Mouse (Mus musculus) kidney, postnatal 4 days (tissue): Measurements from ENCODE around the gene B3galnt1.

Experiments
- DNase-seq, 2 experiments: peaks; one replicate each; pipeline ENCODE4 v3.0.0; 2021; ENCODE audit warnings: mixed read lengths in 2 of 2

The B3galnt1 gene

DNA sequence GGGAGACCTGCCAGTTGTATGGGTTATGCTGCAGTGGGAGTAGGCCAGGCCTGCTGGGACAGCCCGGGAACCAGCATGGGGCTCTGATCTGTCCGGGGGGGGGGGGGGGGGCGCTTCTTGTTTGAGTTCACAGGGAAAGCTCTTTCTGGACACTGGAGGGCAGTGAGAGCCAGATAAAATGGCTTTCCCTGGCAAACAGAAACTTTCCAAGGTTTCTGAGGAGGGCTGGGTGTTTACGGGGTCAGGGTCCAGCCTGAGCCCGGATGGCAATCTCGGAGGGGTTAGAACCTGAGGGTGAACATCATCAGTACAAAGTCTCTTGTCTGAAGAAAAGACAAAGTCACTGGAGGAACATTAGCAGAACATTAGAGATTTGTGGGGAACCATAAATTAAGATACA is 35.4 kb downstream of the B3galnt1 start:
- no peak for DNase-seq

DNA sequence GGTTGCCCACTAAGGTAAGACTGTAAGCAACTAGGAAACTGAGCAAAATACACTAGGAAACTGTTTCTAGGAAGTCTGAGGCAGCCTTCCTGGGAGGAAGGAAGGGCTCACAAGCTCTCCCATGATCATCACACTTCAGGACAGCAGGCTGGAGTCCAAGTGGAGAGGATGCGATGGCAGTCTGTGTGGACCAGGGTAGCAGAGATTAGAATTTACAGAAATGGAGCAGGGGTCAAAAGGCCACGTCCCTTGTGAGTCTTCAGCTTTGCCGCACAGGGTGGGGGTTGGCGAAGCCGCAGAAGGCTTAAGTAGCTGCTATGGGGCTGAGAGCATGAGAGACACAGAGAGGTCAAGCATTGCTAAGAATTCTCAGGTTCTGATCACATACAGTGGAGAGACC is 37.1 kb downstream of the B3galnt1 start:
- DNase-seq, result peak; percentile 22 to 44

DNA sequence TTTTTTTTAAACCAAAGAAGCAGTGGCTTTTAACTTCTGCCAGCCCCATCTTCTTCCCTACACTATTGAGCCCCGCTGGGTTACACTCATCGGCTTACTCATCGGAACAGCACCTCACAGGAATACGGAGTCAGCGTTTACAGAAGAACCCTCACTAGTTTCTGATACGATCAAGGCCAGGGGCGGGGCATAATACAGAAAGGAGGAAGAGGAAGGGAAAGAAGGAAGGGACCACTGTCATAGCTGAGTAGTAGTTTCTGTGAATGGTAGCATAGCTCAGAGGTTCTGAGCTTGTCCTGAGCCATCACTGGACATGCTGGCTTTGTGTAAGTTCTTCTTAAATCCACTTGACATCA is 38.8 kb downstream of the B3galnt1 start:
- no peak for DNase-seq

DNA sequence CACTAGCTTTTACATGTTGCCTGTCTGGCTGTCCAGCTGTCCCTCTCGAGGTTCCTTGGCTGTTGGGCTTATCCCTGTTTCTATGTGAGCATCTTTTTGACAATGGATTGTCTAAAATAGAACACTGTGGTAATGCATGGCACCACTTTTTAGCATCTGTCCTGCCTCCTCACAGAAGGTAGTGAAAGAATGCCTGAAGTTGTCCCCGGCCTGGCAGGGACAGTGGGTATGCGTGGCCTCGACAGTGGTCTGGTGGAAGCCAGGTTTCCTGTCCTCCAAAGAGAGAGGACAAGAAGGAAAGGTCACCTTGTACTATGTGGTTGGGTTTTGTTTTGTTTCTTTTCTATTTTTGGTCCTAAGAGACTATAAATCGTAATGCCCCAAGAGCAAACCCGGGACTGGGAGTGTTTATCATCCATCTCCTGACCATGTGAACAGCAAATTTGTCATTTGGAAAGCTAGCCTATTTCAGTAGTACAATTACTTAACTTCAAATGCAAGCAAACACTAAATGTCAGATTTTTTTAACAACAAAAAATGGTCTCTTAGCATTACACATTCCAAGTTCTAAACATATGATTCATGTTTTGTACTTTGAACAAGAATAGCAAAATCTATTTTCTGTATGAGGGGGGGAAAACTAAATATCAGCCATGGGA is 39.3 kb downstream of the B3galnt1 start:
- DNase-seq, result no peak

DNA sequence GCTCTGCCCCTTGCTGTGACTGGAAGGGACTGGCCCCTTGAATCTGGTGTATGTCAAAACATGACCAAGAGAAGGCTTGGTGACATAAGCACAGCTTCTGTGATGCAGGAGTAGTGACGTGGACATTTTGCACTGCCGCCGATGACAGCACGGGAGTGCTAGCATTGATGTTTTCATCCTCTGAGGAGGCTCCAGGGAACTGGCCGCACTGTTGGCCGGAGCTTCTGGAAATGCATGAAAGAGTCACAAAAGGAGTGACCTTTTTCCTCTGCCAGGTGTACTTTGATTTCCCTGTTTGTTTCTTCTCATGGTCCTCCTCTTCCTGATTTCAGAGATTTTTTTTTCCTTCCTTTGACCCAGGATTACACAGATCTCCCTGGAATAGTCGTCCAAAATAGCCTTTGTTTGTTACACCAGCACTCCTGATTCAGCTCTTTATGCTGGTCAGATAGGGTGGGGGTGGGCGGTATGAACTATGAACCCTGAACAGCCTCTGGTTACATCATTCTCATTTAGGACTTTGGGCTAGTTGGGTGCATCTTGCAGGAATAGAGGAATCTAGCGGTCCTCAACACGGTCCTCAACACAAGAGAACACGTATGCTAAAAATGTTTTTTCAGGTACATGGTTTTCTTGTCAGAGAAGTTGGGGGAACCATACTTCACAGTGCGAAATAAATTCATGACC is 42.5 kb downstream of the B3galnt1 start:
- no peak for DNase-seq

DNA sequence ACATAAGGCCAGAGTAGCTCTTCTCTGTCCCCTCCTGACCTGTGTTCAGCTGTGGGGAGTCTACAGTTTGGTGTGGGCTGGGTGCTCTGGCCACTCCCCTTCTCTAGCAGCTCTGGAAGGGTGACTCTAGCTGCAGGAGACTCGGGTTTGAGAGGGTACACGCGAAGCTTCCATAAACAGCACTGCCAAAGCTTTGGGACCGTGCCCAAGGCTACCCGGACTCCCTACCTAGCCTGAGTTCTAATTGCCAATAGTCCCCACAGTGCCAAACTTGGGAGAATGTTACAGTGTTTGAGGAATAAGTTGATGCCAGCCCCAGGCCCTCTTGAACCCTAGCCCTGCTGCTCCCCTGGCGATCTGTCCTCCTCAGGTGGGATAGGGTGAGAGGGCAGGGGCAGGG is 43.2 kb downstream of the B3galnt1 start:
- no peak for DNase-seq

DNA sequence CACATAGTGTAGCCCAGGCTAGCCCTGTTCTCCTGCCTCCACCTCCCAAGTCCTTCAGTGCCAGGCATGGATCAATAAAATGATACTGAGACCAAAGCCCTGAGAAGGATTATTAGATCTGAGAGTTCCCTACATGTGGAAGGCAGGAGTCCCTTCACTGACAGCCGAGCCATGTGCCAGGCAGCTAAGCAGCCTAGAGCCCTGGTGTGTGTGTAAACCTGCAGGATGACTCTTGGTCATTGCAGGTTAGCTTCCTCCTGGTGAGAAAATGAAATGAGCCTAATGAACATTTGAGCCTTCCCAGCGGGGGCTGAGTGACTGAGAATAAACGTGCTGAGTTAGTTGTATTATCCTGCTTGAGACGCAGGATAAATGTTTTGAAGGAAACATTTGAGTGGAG is 49.2 kb downstream of the B3galnt1 start:
- DNase-seq, result no peak

DNA sequence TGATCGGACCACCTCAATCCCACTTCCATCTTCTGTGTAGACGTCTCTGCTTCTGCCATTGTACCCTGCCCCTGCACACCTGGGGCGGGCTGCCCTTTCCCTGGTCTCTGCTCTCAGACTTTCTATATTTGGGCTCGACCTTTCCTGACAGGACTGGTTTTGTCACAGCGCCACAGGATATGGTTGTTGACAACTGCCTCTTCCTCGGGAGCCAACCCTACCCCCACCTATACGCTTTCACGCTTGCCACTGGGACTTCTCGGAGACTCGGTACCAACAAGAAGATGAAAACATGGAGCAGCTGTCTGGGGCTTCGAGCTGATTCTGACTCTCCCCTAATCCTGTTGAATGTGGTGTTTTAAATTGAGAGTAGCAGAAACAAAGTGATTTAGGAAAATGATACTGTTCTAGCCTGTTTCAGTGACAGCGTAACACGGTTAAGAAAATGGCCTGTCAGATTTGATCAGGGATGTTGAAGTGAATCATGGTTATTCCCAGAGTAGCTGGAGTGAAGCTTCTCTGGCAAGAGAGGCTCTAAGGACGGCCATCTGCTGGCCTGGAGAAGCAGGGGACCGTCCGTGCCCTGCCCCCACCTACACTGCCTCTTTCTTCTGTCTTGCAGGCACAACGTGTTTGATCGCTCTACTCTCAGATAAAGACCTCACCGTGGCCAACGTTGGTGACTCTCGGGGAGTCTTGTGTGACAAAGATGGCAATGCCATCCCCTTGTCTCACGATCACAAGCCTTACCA is 49.9 kb downstream of the B3galnt1 start:
- DNase-seq, result no peak

DNA sequence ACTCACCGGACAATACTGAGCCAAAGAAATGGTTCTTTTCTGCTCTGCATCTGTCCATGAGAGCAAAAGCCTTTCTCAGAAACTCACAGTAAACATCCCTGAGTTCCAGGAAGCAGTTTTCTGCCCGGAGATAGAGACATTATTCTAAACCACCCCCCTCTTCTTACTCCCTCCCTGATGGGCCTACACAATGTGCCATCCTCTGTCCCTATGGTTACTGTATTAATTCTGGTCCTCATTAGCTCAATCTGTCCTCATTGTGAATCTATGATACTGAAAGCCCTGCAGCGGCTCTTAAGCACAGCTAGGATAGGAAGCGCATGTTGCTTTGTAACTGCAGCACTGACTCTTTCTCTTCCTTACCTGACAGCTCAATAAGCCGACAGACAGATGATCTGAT is 53.7 kb downstream of the B3galnt1 start:
- DNase-seq, result no peak

DNA sequence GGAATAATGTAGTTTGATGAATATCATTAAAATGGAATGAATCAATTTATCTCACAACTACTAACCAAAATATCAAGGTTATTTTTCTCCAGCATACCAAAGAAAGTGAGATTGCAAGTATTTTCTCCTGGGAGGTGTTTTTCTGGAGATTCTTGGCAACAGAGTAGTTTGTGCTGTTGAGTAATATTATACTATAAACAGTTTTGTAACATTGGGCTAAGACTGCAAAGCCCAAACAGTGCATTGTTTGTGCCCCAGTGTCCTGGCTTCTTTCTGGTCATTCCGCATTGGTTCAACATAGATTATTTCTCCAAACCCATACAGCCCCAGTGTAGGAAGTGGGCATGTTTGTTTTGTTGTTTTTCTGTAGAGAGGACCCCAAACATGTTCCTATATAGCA is 55.0 kb downstream of the B3galnt1 start:
- DNase-seq, result no peak

DNA sequence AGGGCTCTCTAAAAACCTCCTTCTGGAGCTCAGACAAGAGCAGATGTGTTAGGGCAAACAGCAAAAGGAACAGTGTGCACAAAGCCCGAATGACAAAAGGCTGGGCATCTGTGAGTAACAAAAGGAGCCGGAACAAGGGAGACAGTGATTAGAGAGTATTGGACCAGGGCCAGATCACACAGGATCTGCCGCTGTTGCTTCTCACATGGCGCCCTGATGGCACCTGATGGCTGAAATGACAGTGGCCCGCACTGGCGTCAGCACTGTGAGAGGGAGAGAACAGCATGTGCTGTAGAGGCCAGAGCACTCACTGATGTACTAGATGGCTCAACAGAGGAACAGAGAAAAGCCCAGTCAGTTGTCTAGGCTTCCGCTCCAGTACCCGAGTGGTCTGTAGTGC is 55.8 kb downstream of the B3galnt1 start:
- no peak for DNase-seq

DNA sequence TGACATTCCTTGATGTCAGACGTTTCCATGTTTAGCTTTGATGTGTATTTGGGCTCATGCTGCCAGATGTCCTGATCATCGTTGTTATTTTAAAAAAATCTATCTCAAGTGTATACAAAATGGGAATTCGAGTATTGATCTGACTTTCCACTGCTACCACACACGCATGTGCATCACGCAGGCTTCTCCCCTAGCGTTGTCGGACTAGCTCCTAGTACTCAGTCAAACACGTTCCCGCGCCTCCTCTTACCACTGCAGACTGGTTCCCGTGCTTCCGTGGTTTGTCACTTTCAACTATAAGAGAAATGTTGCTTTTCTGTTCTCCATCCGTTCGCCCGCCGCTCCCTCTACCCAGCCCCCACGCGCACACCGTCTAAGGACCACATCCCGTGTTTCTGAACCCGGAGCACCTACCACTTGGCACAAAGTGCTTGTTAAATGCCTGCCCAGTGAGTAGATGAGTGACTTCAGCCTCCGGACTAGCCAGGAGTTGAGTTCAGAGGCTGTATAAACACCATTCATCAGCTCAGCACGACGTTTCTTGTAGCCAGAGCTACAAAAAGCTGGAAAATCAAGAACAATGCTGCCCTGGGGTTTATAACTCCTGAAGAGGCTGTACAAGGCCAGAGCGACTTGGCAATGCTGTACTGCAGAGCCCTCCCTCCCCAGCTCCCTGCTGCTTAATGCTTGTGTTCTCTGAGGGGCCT is 62.7 kb downstream of the B3galnt1 start:
- DNase-seq, result no peak

DNA sequence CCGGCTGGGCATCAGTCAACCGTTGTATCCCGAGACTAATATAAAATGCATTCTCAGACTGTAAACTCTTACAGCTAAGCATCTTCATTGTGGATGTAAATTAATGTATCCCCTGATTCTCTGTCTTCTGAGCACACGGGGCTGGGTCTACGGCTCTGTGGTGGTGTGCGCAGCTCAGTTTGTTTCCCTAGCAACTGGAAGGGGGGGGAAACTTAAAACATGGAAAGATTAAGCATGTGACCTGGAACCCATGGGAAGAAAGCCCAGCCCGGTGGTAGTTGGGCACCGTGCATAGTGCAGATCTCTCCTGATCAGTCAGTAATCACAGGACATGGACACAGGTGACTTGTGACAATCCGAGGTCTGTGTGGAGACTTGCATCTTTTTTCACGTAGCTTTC is 63.3 kb downstream of the B3galnt1 start:
- no peak for DNase-seq

DNA sequence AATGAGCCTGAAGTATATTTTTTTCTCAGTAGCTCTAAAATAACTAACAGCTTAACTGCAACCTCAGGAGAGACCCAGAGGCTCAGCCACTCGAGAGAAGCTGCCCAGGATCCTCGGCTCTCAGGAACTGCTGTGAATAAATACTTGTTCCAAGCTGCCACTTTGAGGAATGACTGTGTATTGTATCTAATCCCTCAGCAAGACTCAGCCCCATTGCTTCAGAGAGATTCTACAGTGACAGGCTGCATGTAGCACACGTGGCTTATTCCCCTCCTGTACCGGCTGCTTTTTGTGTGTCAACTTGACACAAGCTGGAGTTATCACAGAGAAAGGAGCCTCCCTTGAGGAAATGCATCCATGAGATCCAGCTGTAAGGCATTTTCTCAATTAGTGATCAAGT is 66.1 kb downstream of the B3galnt1 start:
- DNase-seq, result no peak

DNA sequence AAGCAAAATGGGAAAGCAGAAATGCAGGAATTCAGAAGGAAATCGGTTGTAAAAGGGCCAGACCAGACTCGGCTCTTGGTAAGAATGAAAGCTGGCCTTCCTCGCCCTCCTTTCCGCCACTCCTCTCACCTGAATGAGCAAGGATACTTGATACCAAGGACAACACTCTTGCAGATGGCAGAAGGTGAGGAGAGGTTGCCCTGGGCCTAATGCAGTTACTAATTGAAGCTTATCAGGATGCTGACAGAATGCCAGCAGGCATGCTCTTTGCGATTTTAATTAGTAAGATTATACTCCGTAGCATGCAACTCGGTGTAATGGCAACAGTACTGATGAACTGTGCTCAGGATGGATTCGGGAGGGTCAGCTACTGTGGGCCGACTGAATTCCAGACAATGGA is 67.2 kb downstream of the B3galnt1 start:
- DNase-seq, result no peak

DNA sequence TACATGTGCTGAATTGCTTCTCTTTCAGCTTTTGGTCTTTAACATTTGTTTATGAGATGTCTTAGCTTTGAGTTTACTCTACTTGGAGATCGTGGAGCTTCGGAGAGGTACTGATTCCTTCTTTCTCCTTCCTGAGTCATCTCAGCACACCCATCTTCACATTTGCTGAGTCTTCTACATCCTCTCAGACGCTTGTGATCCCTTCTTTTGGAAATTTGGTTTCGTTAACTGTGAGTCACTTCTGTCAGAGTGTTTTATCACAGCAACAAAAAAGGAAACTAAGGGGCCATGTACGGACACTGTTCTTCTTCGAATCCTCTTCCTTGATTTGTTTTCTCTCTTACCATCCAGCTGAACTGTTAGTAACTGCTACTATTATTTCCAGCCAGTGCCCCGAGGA is 69.2 kb downstream of the B3galnt1 start:
- no peak for DNase-seq

DNA sequence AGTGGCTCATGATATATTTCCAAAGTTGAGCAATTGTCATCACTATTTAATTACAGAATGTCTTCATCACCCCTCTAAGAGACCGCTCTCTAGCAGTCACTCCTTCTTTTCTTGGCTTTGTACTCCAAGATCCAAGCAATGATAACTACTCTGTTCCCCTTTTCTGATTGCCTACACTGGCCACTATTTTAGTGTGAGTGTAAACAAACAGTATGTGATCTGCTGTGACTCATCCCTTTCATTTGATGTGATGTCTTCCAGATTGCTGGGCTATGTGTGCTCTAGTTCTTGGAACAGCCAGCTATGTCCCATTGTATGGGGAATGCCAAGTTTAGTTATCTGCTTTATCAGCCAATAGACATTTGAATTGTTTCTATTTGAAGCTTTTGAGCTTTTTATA is 71.4 kb downstream of the B3galnt1 start:
- no peak for DNase-seq

DNA sequence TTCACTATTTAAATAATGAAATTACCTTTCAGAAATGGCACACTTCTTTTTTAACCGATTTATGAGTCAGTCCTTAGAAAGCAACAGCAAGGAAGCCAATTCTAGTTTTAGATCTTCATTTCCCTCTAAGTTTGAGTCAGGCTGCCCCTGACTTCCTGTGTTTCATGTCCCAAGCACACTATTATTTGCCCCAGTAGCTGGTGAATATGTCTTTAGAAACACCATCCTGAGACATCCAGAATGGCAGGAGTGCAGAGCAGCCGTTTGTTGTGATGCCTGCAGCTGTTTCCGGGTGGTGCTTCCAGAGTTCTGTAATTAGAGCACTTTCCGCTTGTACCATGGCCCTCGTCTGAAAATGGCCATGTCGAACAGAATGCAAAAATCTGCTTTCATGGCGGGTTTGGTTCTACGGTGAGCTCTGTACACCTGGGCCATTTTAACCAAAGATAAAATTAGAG is 73.7 kb downstream of the B3galnt1 start:
- DNase-seq, result peak in 1 of 2 experiments; percentile 30

DNA sequence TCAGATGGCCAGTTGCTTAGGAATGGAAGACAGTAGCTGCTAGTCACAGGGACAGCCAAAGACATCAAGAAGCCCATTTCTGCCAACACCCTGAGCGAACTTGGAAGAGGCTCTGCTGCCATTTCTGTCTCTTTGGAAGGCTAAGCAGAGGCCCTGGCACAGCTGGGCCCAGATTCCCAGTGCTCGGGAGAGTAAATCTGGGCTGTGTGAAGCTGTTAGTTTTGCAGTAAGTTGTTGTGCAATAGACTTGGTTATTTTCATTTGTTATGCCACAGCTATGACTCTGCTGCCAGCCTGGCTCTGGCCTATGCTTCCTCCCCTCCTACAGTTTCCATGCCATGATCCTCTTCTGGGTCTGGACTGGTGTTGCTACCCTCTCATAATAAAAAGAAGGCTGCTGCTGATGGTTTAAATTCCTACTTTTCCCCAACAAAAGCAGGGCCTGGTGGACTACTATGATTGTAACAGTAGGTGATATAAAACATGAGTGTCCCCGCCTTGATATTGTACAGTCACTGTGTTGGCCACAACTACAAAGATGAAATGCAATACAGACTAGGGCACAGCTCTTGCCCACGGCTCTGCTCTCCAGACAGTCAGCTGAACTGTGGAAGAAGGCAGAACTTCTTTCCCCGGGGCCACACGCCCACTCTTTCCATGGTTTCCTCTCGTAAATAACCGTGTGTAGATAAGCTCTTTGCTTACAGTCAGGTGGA is 74.2 kb downstream of the B3galnt1 start:
- no peak for DNase-seq
